Comparison of ENCODE assay signal across 22 mouse cellular contexts in genomic region chr2:91309546-91309945, GRCm38 (mm10). TPM values are rescaled to one million over a fixed set of nuclear protein-coding genes. Genes with fewer than 3 reads are reported as not detected.
A peak's percentile ranks its signal among the peaks of the same experiment; 100 is the strongest.
DNase-seq lines count a peak whose midpoint lies in the region; ATAC-seq and TF ChIP-seq lines count a peak whose summit lies in the region.
"Had no signal": no experiment of that assay in that cellular context is flagged by ENCODE, and none has a peak within 500 bp of the region (broad histone marks: within the 10 kb centered on the region; RNA-seq: fewer than 3 reads in every experiment).

No protein-coding gene starts in this region.

- no peaks in the 10 kb centered on the region for H3K9me3 ChIP-seq in intestine, embryonic 16.5 days (ENCODE audit: control insufficient read depth, low read length)
- H3K9me3 ChIP-seq in intestine, postnatal 0 days (ENCODE audit: control insufficient read depth), result no peaks in the 10 kb centered on the region
- H3K9me3 ChIP-seq: embryonic facial prominence, embryonic 13.5 days; embryonic facial prominence, embryonic 15.5 days; forebrain, embryonic 10.5 days; forebrain, embryonic 12.5 days had no signal

- no peak for TF ChIP-seq CTCF in intestine, postnatal 0 days (IDR thresholded peaks at IDR 0.05; ENCODE audit: low read depth)

- DNase-seq in retina, adult 2 months (ENCODE audit: low read depth, low spot score), result peak; percentile 57
- no peak for DNase-seq in retina, embryonic 14.5 days (ENCODE audit: low spot score)
- no peak for DNase-seq in spleen, postnatal 10 days (ENCODE audit: low spot score in 2 of 2)
- DNase-seq: adrenal gland, adult 2 months; adrenal gland, postnatal 10 days; adrenal gland, postnatal 25 days; cerebellum, adult 11 months; cerebellum, adult 18-20 months; cerebellum, adult 8-10 months; cerebellum, adult 9-11 months; cerebellum, postnatal 14 days; cerebellum, postnatal 36 days; embryo, embryonic 11 days had no signal

- H3K4me2 ChIP-seq in intestine, embryonic 16.5 days (ENCODE audit: low read depth, low read length), result no peak overlapping the region
- H3K4me2 ChIP-seq in intestine, postnatal 0 days (replicated peaks; ENCODE audit: low read depth), result no peak overlapping the region
- H3K4me2 ChIP-seq: embryonic facial prominence, embryonic 13.5 days; embryonic facial prominence, embryonic 15.5 days; forebrain, embryonic 12.5 days had no signal

- 0 out of 2 replicates have a peak overlapping the region, but pooled peaks have one; percentile 8 for H3K27ac ChIP-seq in intestine, embryonic 16.5 days (ENCODE audit: low read length)
- H3K27ac ChIP-seq in intestine, postnatal 0 days (ENCODE audit: low read depth, low read length), result no peak overlapping the region
- H3K27ac ChIP-seq: embryonic facial prominence, embryonic 13.5 days; embryonic facial prominence, embryonic 15.5 days; forebrain, embryonic 10.5 days; forebrain, embryonic 12.5 days had no signal

- 57% methylated on average over 3 of the region's 3 CpGs for WGBS in intestine, embryonic 16.5 days
- WGBS in intestine, postnatal 0 days, result 47% methylated on average over 3 of the region's 3 CpGs

- ATAC-seq in intestine, embryonic 16.5 days, result no peak
- no peak for ATAC-seq in intestine, postnatal 0 days
- ATAC-seq: forebrain, embryonic 14.5 days; forebrain, embryonic 16.5 days had no signal

- no peaks in the 10 kb centered on the region for H3K36me3 ChIP-seq in intestine, embryonic 16.5 days (ENCODE audit: control insufficient read depth, insufficient read depth, low read length)
- H3K36me3 ChIP-seq in intestine, postnatal 0 days (ENCODE audit: control insufficient read depth, insufficient read depth), result no peaks in the 10 kb centered on the region
- H3K36me3 ChIP-seq: embryonic facial prominence, embryonic 15.5 days had no signal

- H3K9ac ChIP-seq in intestine, embryonic 16.5 days (ENCODE audit: low read depth, low read length), result no peak overlapping the region
- H3K9ac ChIP-seq in intestine, postnatal 0 days (ENCODE audit: low read depth, low read length), result no peak overlapping the region
- H3K9ac ChIP-seq: embryonic facial prominence, embryonic 13.5 days; embryonic facial prominence, embryonic 15.5 days; forebrain, embryonic 12.5 days had no signal

- no peak overlapping the region for H3K4me3 ChIP-seq in intestine, embryonic 16.5 days (ENCODE audit: low read length)
- H3K4me3 ChIP-seq in intestine, postnatal 0 days (ENCODE audit: low read depth, low read length), result no peak overlapping the region
- H3K4me3 ChIP-seq: embryonic facial prominence, embryonic 13.5 days; embryonic facial prominence, embryonic 15.5 days; erythroblast, embryonic 14.5 days; forebrain, embryonic 10.5 days; forebrain, embryonic 12.5 days had no signal

- H3K27me3 ChIP-seq in intestine, embryonic 16.5 days (replicated peaks; ENCODE audit: control insufficient read depth, insufficient read depth, low read length), result no peaks in the 10 kb centered on the region
- H3K27me3 ChIP-seq in intestine, postnatal 0 days (replicated peaks; ENCODE audit: control insufficient read depth, insufficient read depth, low read length), result no peaks in the 10 kb centered on the region
- H3K27me3 ChIP-seq: embryonic facial prominence, embryonic 13.5 days; embryonic facial prominence, embryonic 15.5 days; forebrain, embryonic 12.5 days had no signal

- peaks cover 10% of the 10 kb centered on the region for H3K4me1 ChIP-seq in intestine, embryonic 16.5 days (ENCODE audit: control insufficient read depth, insufficient read depth, low read length)
- no peaks in the 10 kb centered on the region for H3K4me1 ChIP-seq in intestine, postnatal 0 days (replicated peaks; ENCODE audit: control insufficient read depth, insufficient read depth, low read length)

RNA-seq across cellular contexts. Expression of gene Arfgap2, which starts 44.8 kb away (rescaled TPM):
- 68.4 and 73.1 TPM in 2 replicates for polyA plus RNA-seq in intestine, embryonic 16.5 days (2015; fragmentation: Nextera tagmentation; extraction: Ambion mirVana)
- 37.6 and 39.0 TPM in 2 replicates for polyA plus RNA-seq in intestine, postnatal 0 days (2015; fragmentation: Nextera tagmentation; extraction: Ambion mirVana)

RNA-seq across cellular contexts. Expression of gene Pacsin3, which starts 53.8 kb away (rescaled TPM):
- 17.0 and 21.0 TPM in 2 replicates for polyA plus RNA-seq in intestine, embryonic 16.5 days (2015; fragmentation: Nextera tagmentation; extraction: Ambion mirVana)
- polyA plus RNA-seq in intestine, postnatal 0 days (2015; fragmentation: Nextera tagmentation; extraction: Ambion mirVana), result 6.5 and 7.3 TPM in 2 replicates
- polyA plus RNA-seq: erythroblast, embryonic 14.5 days had no signal
